Mouse (Mus musculus) c-Kit-negative CD71-positive TER-119-positive erythroid progenitor cells, embryonic 14.5 days (primary cell): ENCODE results near the gene Pprc1.
A peak's percentile ranks its signal among the peaks of the same experiment; 100 is the strongest.

Source experiments
- DNase-seq: peaks from one replicate; pipeline ENCODE4 v3.0.0-alpha.2; 2013; ENCODE audit warnings: low read depth, low spot score

Gene Pprc1

GRCm38 (mm10) chr19:46033911-46034310, 10.8 kb upstream of the Pprc1 start:
- no peak for DNase-seq

- no peak for DNase-seq
These were observed 8.7 kb upstream of the Pprc1 start for GRCm38 (mm10) chr19:46035971-46036370.

- DNase-seq, result no peak
These were observed 8.0 kb upstream of the Pprc1 start for GRCm38 (mm10) chr19:46036477-46037242.

- DNase-seq, result no peak
These were observed 7.3 kb upstream of the Pprc1 start for GRCm38 (mm10) chr19:46037243-46037924.

GRCm38 (mm10) chr19:46037925-46038850, 6.5 kb upstream of the Pprc1 start:
- no peak for DNase-seq

DNA sequence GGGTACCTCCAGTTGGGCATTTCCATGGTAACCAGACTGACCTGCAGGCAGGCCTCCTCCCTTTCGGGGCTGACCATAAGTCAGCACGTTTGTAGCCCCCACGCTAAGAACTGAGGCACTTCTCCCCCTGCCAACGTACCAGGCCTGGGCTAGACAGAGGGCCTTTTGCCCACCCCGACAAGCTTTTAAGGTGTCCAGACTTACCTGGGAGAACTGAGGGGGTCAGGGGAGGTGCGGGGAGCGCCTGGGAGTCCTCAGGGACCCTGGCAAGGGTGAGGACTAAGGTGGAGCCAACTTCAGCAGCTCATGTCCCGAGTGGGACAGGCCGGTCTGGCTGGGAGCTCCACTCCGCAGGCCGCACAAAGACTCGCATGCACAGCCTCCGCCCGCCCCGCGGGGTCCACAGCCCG, 5.8 kb upstream of the Pprc1 start:
- DNase-seq, result no peak

- peak; percentile 84 for DNase-seq
These were observed 5.2 kb upstream of the Pprc1 start for GRCm38 (mm10) chr19:46039478-46039877.

DNA sequence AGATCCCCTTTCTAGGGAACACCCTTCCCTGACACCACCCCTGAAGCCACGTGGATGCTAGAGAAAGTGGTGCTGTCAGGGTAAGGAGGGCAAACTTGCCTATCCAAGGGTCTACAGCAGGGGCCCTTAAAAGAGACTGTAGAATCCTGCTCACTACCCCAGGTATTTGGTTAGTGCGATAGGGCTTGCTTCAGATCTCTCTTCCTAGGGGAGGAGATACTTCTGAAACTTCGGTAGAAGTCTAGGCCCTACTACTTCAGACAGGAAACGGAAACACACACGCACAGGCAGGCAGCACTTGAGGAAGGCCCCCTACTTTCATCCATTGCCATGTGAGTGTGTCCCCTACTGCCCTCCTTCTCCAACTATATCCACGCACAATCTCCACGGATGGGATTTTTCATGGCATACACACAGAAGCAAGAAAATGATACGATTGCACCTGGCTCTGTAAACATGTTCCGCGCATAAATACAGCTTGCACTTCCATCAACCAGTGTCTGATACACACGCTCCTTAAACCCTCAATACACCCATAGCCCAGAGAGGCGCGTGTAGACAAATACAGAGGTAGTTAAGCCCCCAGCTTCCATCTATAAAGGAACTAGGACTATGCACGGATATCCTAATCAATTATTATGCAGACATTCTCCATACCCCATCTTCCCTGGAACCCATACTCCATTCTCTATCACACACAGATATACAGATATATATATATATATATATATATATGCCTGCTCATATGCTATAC, 4.4 kb upstream of the Pprc1 start:
- DNase-seq, result no peak

DNA sequence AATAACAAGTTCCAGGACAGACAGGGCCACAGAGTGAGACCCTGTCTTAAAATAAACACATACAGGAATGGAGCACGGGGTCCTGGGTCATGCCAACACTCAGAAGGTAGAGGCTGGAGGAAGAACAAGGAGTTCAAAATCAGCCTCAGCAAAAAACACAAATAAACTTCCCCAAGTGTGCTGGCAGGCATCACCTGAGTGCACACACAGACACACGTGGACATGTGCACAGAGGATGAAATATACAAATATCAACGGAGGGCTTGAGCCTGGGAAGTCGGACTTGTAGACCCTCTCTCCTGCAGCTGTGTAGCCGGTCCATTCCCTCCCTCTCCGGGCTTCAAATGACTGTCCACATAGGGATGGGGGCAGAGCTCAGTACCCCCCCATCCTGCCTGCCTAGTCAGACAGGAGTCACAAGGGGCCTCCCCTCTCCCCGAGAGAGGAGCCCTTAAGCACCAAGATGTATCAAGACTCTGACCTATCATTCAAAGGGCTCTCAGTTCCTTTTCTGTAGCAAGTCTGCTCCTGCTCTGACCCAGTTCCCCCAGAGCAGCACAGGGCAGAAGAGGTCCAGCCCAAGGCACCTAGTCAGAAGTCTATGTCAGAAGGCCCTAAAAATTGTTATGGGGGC, 3.3 kb upstream of the Pprc1 start:
- DNase-seq, result no peak

GRCm38 (mm10) chr19:46041933-46042475, 2.7 kb upstream of the Pprc1 start:
- DNase-seq, result no peak

DNA sequence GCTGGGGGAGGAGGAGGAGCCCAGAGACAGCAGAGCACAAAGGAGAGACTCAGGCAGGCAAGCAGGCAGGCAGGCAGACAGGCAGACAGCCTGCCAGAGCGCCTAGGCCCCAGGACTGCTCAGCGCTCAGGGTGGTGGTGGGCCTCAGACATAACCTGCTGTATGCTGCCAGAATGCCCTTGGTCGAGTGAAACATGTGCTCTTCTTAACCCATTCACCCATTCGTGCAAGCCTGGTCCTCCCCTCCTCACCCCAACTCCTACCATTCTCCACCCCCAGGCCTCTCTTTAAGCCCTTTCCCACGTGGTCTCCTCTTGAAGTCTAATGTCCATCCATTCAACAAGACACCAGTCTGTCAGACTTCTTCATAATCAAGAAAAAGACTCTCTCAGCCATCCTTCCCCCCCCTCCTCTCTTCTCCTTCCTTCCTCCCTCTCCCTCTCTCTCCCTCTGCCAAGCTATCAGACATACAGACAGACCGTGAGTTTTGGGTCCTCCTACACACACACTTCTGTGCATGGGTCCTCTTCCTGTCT, 2.1 kb upstream of the Pprc1 start:
- no peak for DNase-seq

GRCm38 (mm10) chr19:46043380-46043779, 1.3 kb upstream of the Pprc1 start:
- no peak for DNase-seq

DNA sequence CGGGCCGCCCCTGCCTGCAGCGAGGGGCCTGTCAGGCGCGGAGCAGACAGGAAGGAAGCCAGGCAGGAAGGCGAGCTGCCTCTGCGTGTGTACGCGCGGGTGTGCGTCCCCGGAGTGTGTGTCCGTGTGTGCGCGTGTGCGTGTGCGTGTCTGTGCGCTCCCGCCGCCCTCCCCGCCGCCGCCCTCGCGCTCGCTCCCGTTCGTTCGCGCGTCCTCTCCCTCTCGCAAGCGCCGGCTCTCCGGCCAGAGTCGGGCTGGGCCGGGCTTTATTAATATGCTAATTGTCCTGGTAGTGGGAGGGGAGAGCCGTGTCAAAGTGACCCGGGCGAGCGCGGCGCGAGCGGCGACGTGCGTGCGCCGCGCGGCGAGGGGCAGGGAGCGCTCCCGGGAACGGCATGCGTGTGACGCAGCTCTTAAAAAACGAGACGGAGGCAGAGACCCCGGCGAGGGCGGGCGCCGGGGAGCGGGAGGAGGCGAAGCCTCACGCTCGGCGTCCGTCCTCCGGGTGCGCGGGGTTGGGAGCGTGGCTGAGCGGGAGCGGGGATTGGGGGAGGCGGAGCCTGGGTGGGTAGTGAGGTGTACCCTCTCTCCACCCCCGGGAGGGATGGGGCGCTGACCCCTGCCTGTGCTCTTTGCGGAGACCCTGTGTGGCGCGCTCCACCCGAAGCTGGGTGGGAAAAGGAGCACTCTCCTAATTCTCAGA, 458 bp downstream of the Pprc1 start, which contains the start of gene Ldb1:
Gene Ldb1, minus strand, starts transcription at position 222 of the 703 bp plus-strand sequence.
- DNase-seq, result no peak

- DNase-seq, result no peak
These were observed 1.1 kb downstream of the Pprc1 start for GRCm38 (mm10) chr19:46045696-46046311.

DNA sequence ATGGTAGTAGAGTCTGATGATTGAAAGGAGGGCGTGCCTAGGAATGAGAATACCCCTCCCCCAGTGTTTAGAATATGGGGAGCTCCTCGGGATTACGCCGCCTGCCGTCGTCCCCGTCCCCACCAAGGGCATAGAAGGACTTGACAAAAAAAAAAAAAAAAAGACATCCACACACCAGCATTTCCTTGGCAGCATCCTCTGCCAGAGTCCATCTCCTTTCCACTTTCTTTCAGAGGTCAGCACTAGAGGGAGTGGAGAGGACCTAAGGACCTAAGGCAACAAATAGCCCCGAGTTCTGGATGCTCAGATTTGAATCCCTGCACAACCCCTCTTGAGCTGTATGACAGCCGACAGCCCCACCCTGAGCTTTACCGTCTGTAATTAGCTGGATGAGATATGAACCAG, 1.9 kb downstream of the Pprc1 start:
- DNase-seq, result no peak

- DNase-seq, result no peak
These were observed 2.7 kb downstream of the Pprc1 start for GRCm38 (mm10) chr19:46047426-46047825.

DNA sequence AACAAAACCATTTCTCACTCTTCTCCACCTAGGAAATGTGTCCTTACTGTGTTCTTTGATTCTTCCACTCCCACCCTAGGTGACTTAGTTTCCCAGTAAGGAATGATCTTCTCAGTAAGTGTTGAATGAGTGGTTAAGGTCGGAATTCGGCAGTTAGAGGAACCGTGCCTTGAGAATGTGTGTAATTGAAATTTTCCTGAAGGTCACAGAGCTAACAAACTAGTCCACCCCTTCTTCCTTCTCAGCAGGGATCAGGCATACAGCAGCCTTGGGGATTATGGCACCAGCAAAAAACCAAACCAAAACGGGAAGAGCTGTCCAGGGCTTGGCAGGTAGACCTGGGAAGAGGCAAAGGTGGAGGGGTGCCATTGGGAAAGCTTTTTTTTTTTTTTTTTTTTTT, 4.4 kb downstream of the Pprc1 start:
- no peak for DNase-seq

- no peak for DNase-seq
These were observed 5.8 kb downstream of the Pprc1 start for GRCm38 (mm10) chr19:46050462-46050861.

DNA sequence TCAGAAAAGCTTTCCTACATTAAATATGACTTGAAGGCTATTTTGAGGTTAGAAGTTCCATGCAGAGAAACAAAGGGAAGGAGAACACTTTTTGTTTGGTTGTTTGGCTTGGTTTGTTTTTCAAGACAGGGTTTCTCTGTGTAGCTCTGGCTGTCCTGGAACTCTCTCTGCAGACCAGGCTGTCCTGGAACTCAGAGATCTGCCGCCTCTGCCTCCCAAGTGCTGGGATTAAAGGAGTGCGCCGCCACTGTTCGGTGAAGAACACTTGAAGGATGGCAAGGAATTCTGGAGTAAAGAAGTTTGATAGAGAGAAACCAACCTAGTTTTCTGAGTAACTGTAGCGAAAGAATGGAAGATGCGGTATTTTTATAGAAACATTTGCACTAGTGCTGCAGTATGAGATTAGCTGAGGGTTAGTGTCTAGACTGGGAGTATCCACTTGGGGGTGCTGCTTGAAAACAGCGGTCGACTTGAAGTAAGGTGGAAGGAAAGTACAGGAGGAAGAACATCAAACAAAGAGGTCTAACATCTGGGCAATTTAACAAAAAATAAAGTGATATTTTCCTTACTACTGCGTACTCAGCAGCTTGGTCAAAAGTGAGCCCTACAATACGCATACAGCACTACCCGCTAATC, 11.2 kb downstream of the Pprc1 start:
- DNase-seq, result no peak
